Mouse (Mus musculus): ENCODE results near the gene Clasp1.

The Clasp1 gene

GRCm38 (mm10) chr1:118454817-118455216, 66.0 kb downstream of the Clasp1 start:
- DNase-seq = no peak

GRCm38 (mm10) chr1:118457256-118457882, 68.5 kb downstream of the Clasp1 start:
- peak; percentile 28 for DNase-seq

- no peak for DNase-seq
Observed at GRCm38 (mm10) chr1:118457883-118458259, 69.0 kb downstream of the Clasp1 start.

GRCm38 (mm10) chr1:118458279-118458678, 69.4 kb downstream of the Clasp1 start:
- no peak for DNase-seq

GRCm38 (mm10) chr1:118458963-118459920, 70.4 kb downstream of the Clasp1 start:
- peak; percentile 94 for DNase-seq

GRCm38 (mm10) chr1:118460716-118461115, 71.9 kb downstream of the Clasp1 start:
- peak; percentile 53 for DNase-seq

- no peak for DNase-seq
Observed at GRCm38 (mm10) chr1:118466041-118466440, 77.2 kb downstream of the Clasp1 start.

GRCm38 (mm10) chr1:118472386-118472785, 83.5 kb downstream of the Clasp1 start:
- DNase-seq = no peak

- DNase-seq = no peak
Observed at GRCm38 (mm10) chr1:118476919-118477318, 88.1 kb downstream of the Clasp1 start.

GRCm38 (mm10) chr1:118479246-118479645, 90.4 kb downstream of the Clasp1 start:
- no peak for DNase-seq

- no peak for DNase-seq
Observed at GRCm38 (mm10) chr1:118480484-118481364, 91.9 kb downstream of the Clasp1 start.

- no peak for DNase-seq
Observed at GRCm38 (mm10) chr1:118481365-118481702, 92.5 kb downstream of the Clasp1 start.

GRCm38 (mm10) chr1:118481703-118482102, 92.8 kb downstream of the Clasp1 start:
- DNase-seq = no peak

- no peak for DNase-seq
Observed at GRCm38 (mm10) chr1:118482285-118483019, 93.6 kb downstream of the Clasp1 start.

GRCm38 (mm10) chr1:118483504-118484096, 94.7 kb downstream of the Clasp1 start:
- DNase-seq = no peak

- DNase-seq = no peak
Observed at GRCm38 (mm10) chr1:118485572-118485971, 96.7 kb downstream of the Clasp1 start.

GRCm38 (mm10) chr1:118486021-118486420, 97.2 kb downstream of the Clasp1 start:
- no peak for DNase-seq

GRCm38 (mm10) chr1:118492811-118493210, 104.0 kb downstream of the Clasp1 start:
- no peak for DNase-seq

GRCm38 (mm10) chr1:118494551-118494950, 105.7 kb downstream of the Clasp1 start:
- DNase-seq = no peak

- DNase-seq = peak; percentile 68
Observed at GRCm38 (mm10) chr1:118498311-118498710, 109.5 kb downstream of the Clasp1 start.

GRCm38 (mm10) chr1:118500606-118501005, 111.7 kb downstream of the Clasp1 start:
- no peak for DNase-seq

GRCm38 (mm10) chr1:118501691-118502090, 112.8 kb downstream of the Clasp1 start:
- DNase-seq = no peak

All from cerebellum, adult 9-11 months (tissue).